Mouse (Mus musculus) liver, embryonic 14.5 days (tissue): ENCODE measurements around the gene Hoxa13. TPM values are rescaled to one million over a fixed set of nuclear protein-coding genes. Genes with fewer than 3 reads are reported as not detected.

ENCODE experiments used
- ATAC-seq: fragments of 200-750 bp; cut with Nextera tagmentation; 2 replicates; pipeline ENCODE4 v1.8.0; 2017; ENCODE audit warnings: moderate number of reproducible peaks, mild to moderate bottlenecking, moderate library complexity; ENCODE audit not compliant: insufficient read depth
- DNase-seq, 3 experiments: peaks; one replicate each; pipeline ENCODE4 v3.0.0-alpha.2; 2012 to 2013; ENCODE audit warnings: low read depth in 3 of 3, low spot score in 3 of 3
- H3K27ac ChIP-seq: fragments of 300-500 bp; sonication (generic); 2 replicates; pipeline ENCODE4 v1.5.1; 2014; ENCODE audit warnings: moderate library complexity, mild to moderate bottlenecking, control low read depth, inconsistent platforms
- H3K27me3 ChIP-seq: fragments of 300-500 bp; sonication (generic); 2 replicates; pipeline ENCODE4 v1.6.1; 2014; ENCODE audit warnings: mild to moderate bottlenecking, low read length, moderate library complexity; ENCODE audit not compliant: control insufficient read depth, insufficient read depth
- H3K36me3 ChIP-seq: fragments of 300-500 bp; sonication (generic); replicated peaks from 2 replicates; pipeline ENCODE4 v1.6.1; 2014; ENCODE audit warnings: low read depth; ENCODE audit not compliant: control insufficient read depth, insufficient read depth
- H3K4me1 ChIP-seq, 2 experiments: fragments of 200-500 bp in 1 of 2; fragments of 300-500 bp in 1 of 2; sonication (generic) in 1 of 2; replicated peaks; 2 replicates each; pipeline ENCODE4 v1.6.1; 2012 to 2014; ENCODE audit warnings: antibody characterized with exemption in 1 of 2, inconsistent platforms in 1 of 2, low read length in 1 of 2; ENCODE audit not compliant: control insufficient read depth in 2 of 2, insufficient read depth in 2 of 2
- H3K4me2 ChIP-seq: fragments of 300-500 bp; sonication (generic); 2 replicates; pipeline ENCODE4 v1.6.1; 2014; ENCODE audit warnings: low read depth, mild to moderate bottlenecking, control low read depth, moderate library complexity
- H3K4me3 ChIP-seq, 2 experiments: fragments of 200-500 bp in 1 of 2; fragments of 300-500 bp in 1 of 2; sonication (generic) in 1 of 2; 2 replicates each; pipeline ENCODE4 v1.5.1; 2012 to 2014; ENCODE audit warnings: low read depth in 2 of 2, low read length in 2 of 2, mild to moderate bottlenecking in 2 of 2, control low read depth in 1 of 2, inconsistent platforms in 1 of 2, moderate library complexity in 1 of 2; ENCODE audit not compliant: insufficient read depth in 1 of 2
- H3K9ac ChIP-seq: fragments of 300-500 bp; sonication (generic); replicated peaks from 2 replicates; pipeline ENCODE4 v1.6.1; 2014; ENCODE audit warnings: mild to moderate bottlenecking, control low read depth, moderate library complexity
- H3K9me3 ChIP-seq: fragments of 300-500 bp; sonication (generic); 2 replicates; pipeline ENCODE4 v1.6.1; 2016; ENCODE audit warnings: low read length, mixed read lengths; ENCODE audit not compliant: control insufficient read depth
- CTCF ChIP-seq: IDR thresholded peaks from 2 replicates; pipeline ENCODE4 v1.5.1; 2016; ENCODE audit warnings: antibody characterized with exemption, low read depth, control low read depth
- EP300 ChIP-seq: IDR thresholded peaks from 2 replicates; pipeline ENCODE4 v1.6.1; 2016; ENCODE audit warnings: antibody characterized with exemption, low read depth
- WGBS: fragments of 180-500 bp; shearing (Covaris S2); extraction: QIAGEN DNeasy Blood & Tissue Kit; methylation state at CpG from one replicate; pipeline ENCODE4 v1.1.7; 2014; ENCODE audit not compliant: insufficient replicate concordance; 5-methylcytosine and 5-hydroxymethylcytosine counted together
- polyA plus RNA-seq, 2 experiments: library from polyadenylated mRNA; depleted of rRNA in 1 of 2; stranded (reverse) in 1 of 2; unstranded in 1 of 2; fragments of >200 nt; fragmentation: Nextera tagmentation in 1 of 2; extraction: Ambion mirVana in 1 of 2; gene quantifications; 2 replicates each; pipeline versions ENCODE4 v1.2.1 to v1.2.3; 2012 to 2014

Gene Hoxa13
- polyA plus RNA-seq, 2 experiments = 0.02 TPM; not detected in 1

GRCm38 (mm10) chr6:52238976-52239375, 21.7 kb downstream of the Hoxa13 start:
- DNase-seq (no peak), ATAC-seq (no peak)
- peaks cover 100% of the 10 kb centered on the region for H3K27me3 ChIP-seq
- H3K9me3 ChIP-seq = no peaks in the 10 kb centered on the region
- H3K27ac ChIP-seq = no peak overlapping the region
- no peak overlapping the region for H3K4me3 ChIP-seq
- H3K36me3 ChIP-seq = no peaks in the 10 kb centered on the region
- H3K9ac ChIP-seq = no peak overlapping the region
- 5% methylated on average over 7 of the region's 7 CpGs for WGBS
- TF ChIP-seq EP300 = no peak
- TF ChIP-seq CTCF = no peak
- H3K4me2 ChIP-seq = no peak overlapping the region
- no peaks in the 10 kb centered on the region for H3K4me1 ChIP-seq

- DNase-seq (no peak), ATAC-seq (no peak)
- Histone ChIP-seq H3K36me3 (no peaks in the 10 kb centered on the region), H3K4me3 (no peak overlapping the region), H3K4me2 (no peak overlapping the region), H3K27me3 (peaks cover 100% of the 10 kb centered on the region), H3K9ac (no peak overlapping the region), H3K9me3 (no peaks in the 10 kb centered on the region), H3K4me1 (no peaks in the 10 kb centered on the region), H3K27ac (no peak overlapping the region)
- WGBS = 8% methylated on average over 7 of the region's 7 CpGs
- TF ChIP-seq EP300 = no peak
- TF ChIP-seq CTCF = no peak
Measured at GRCm38 (mm10) chr6:52238155-52238545, 22.5 kb downstream of the Hoxa13 start.

- no peak for DNase-seq
- Histone ChIP-seq H3K9ac (no peak overlapping the region), H3K9me3 (no peaks in the 10 kb centered on the region), H3K4me2 (no peak overlapping the region), H3K36me3 (no peaks in the 10 kb centered on the region), H3K4me1 (no peaks in the 10 kb centered on the region), H3K4me3 (no peak overlapping the region), H3K27me3 (peaks cover 100% of the 10 kb centered on the region), H3K27ac (no peak overlapping the region)
- TF ChIP-seq CTCF = no peak
- TF ChIP-seq EP300 = no peak
- ATAC-seq = no peak
- WGBS = 13% methylated on average over 10 of the region's 10 CpGs
Measured at GRCm38 (mm10) chr6:52237346-52238154, 23.1 kb downstream of the Hoxa13 start.

- peaks cover 100% of the 10 kb centered on the region for H3K27me3 ChIP-seq
- TF ChIP-seq CTCF = no peak
- TF ChIP-seq EP300 = no peak
- ATAC-seq (no peak), DNase-seq (no peak)
- no peak overlapping the region for H3K27ac ChIP-seq
- 23% methylated on average over 3 of the region's 3 CpGs for WGBS
- no peaks in the 10 kb centered on the region for H3K36me3 ChIP-seq
- no peaks in the 10 kb centered on the region for H3K4me1 ChIP-seq
- no peak overlapping the region for H3K4me2 ChIP-seq
- H3K9ac ChIP-seq = no peak overlapping the region
- H3K4me3 ChIP-seq = no peak overlapping the region
- no peaks in the 10 kb centered on the region for H3K9me3 ChIP-seq
Measured at GRCm38 (mm10) chr6:52236806-52237205, 23.9 kb downstream of the Hoxa13 start.

- no peak overlapping the region for H3K9ac ChIP-seq
- H3K9me3 ChIP-seq = no peaks in the 10 kb centered on the region
- no peak overlapping the region for H3K4me3 ChIP-seq
- ATAC-seq (no peak), DNase-seq (no peak)
- WGBS = 28% methylated on average over 6 of the region's 6 CpGs
- H3K27ac ChIP-seq = no peak overlapping the region
- no peak overlapping the region for H3K4me2 ChIP-seq
- no peak for TF ChIP-seq EP300
- TF ChIP-seq CTCF = no peak
- H3K4me1 ChIP-seq = no peaks in the 10 kb centered on the region
- peaks cover 99% of the 10 kb centered on the region for H3K27me3 ChIP-seq
- no peaks in the 10 kb centered on the region for H3K36me3 ChIP-seq
Measured at GRCm38 (mm10) chr6:52235866-52236265, 24.8 kb downstream of the Hoxa13 start.
